In the genomic region with DNA sequence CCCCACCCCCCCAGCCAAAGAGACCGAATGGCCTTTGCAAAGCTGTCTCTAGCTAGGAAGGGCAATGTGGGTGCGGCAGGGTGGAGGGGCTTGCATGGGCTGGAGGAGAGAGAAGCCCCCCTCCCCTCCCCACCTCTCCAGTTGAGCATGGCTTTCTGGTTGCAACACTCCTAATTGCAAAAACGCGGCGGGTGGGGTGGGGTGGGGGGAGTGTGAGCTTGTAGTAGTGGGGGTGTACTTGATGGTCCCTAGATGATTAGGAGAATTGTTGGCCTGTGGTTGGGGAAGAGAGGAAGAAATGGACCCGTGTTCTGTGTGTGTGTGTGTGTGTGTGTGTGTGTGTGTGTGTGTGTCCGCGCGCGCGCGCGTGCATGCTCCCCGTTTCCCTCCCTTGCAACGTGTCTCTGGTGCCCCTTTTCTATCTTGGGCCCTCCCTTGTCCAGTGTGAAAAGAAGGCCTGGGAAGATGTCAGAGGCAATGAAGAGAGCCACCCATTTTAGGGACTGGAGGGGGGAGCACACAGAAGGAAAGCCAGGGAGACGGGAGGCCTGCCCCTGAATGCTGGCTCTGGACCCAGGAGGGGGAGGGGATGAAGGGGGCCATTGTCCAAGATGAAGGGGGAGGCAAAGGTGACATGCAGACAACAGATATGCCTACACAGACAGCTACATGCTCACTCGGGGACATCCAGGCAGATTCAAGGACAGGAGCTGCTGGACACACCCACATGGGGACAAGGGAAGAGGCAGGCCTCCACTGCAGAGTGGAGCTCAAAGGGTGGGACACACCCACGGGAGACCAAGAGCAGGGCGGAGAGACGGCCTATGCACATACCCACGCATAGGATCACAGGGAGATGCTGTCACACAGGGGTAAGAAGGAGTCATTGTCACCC, we compare ENCODE assay signal across 8 mouse cellular contexts. TPM values are rescaled to one million over a fixed set of nuclear protein-coding genes. Genes with fewer than 3 reads are reported as not detected.
A peak's percentile ranks its signal among the peaks of the same experiment; 100 is the strongest.
DNase-seq lines count a peak whose midpoint lies in the region; ATAC-seq and TF ChIP-seq lines count a peak whose summit lies in the region.

No protein-coding gene starts in this region.

- H3K9me3 ChIP-seq in hindbrain, embryonic 10.5 days, result no peaks in the 10 kb centered on the region
- no peaks in the 10 kb centered on the region for H3K9me3 ChIP-seq in limb, embryonic 14.5 days (ENCODE audit: control insufficient read depth, low read length)
- H3K9me3 ChIP-seq in neural tube, embryonic 12.5 days, result no peaks in the 10 kb centered on the region

- peaks cover 12% of the 10 kb centered on the region; the same call in 1 of the 2 replicates for H3K4me1 ChIP-seq in embryonic fibroblast, embryonic 13.5 days (ENCODE audit: control insufficient read depth, insufficient read depth, low read length)
- peaks cover 97% of the 10 kb centered on the region for H3K4me1 ChIP-seq in hindbrain, embryonic 10.5 days (replicated peaks)
- H3K4me1 ChIP-seq in limb, embryonic 14.5 days (ENCODE audit: control insufficient read depth, insufficient read depth, low read length), result peaks cover 58% of the 10 kb centered on the region
- peaks cover 82% of the 10 kb centered on the region for H3K4me1 ChIP-seq in neural tube, embryonic 12.5 days

- H3K27ac ChIP-seq in embryonic fibroblast, embryonic 13.5 days (ENCODE audit: insufficient read depth, low read length), result 0 out of 2 replicates have a peak overlapping the region, but pooled peaks have one; percentile 5
- peak overlapping the region; percentile 99 for H3K27ac ChIP-seq in hindbrain, embryonic 10.5 days
- peak overlapping the region; percentile 81 for H3K27ac ChIP-seq in limb, embryonic 14.5 days (replicated peaks; ENCODE audit: low read depth, low read length)
- H3K27ac ChIP-seq in neural tube, embryonic 12.5 days, result peak overlapping the region; percentile 92

- H3K4me2 ChIP-seq in limb, embryonic 14.5 days (replicated peaks; ENCODE audit: low read depth, low read length, severe bottlenecking), result peak overlapping the region; percentile 71
- peak overlapping the region; percentile 77 for H3K4me2 ChIP-seq in neural tube, embryonic 12.5 days (replicated peaks)

- TF ChIP-seq CTCF in embryonic fibroblast, embryonic 13.5 days (IDR thresholded peaks at IDR 0.05; ENCODE audit: borderline replicate concordance, insufficient read depth, low read length), result no peak

- no peaks in the 10 kb centered on the region for H3K36me3 ChIP-seq in hindbrain, embryonic 10.5 days
- no peaks in the 10 kb centered on the region for H3K36me3 ChIP-seq in limb, embryonic 14.5 days (ENCODE audit: control insufficient read depth, insufficient read depth, low read length)
- no peaks in the 10 kb centered on the region for H3K36me3 ChIP-seq in neural tube, embryonic 12.5 days

- DNase-seq in layer of hippocampus, adult 9-11 months, result peak; percentile 73
- DNase-seq in layer of hippocampus, adult 8-10 months (ENCODE audit: low spot score in 2 of 2), result no peak
- peak; percentile 42 for DNase-seq in R1 (ENCODE audit: low read depth, low spot score)
- DNase-seq in hindbrain, embryonic 10.5 days (ENCODE audit: low spot score), result peak; percentile 60
- no peak for DNase-seq in limb, embryonic 14.5 days (ENCODE audit: low spot score)
- DNase-seq in thymus, postnatal 14 days, result no peak

- H3K4me3 ChIP-seq in embryonic fibroblast, embryonic 13.5 days (ENCODE audit: insufficient read depth, low read length), result peak overlapping the region; percentile 90
- H3K4me3 ChIP-seq in hindbrain, embryonic 10.5 days, result peak overlapping the region; percentile 83
- peak overlapping the region; percentile 91 for H3K4me3 ChIP-seq in limb, embryonic 14.5 days (replicated peaks; ENCODE audit: low read length)
- peak overlapping the region; percentile 91 for H3K4me3 ChIP-seq in neural tube, embryonic 12.5 days

- ATAC-seq in limb, embryonic 14.5 days (ENCODE audit: low FRiP score, low read depth), result 0 out of 2 replicates have a peak, but pooled peaks have one; percentile 5
- ATAC-seq in neural tube, embryonic 12.5 days (ENCODE audit: low FRiP score, low read depth), result 0 out of 2 replicates have a peak, but pooled peaks have one; percentile 4

- WGBS in hindbrain, embryonic 10.5 days, result 3% methylated on average over 21 of the region's 21 CpGs
- 9% methylated on average over 17 of the region's 21 CpGs for WGBS in limb, embryonic 14.5 days
- 3% methylated on average over 21 of the region's 21 CpGs for WGBS in neural tube, embryonic 12.5 days

- TF ChIP-seq POLR2A in embryonic fibroblast, embryonic 13.5 days (IDR thresholded peaks at IDR 0.05; ENCODE audit: low read depth, low read length), result no peak; the same call in 1 of the 2 replicates
- no peak for TF ChIP-seq POLR2A in limb, embryonic 14.5 days (IDR thresholded peaks at IDR 0.05; ENCODE audit: borderline replicate concordance, extremely low read depth, insufficient read depth, insufficient read length)

- H3K9ac ChIP-seq in limb, embryonic 14.5 days (ENCODE audit: low read depth, low read length, severe bottlenecking), result peak overlapping the region; percentile 88
- peak overlapping the region; percentile 96 for H3K9ac ChIP-seq in neural tube, embryonic 12.5 days

- H3K27me3 ChIP-seq in hindbrain, embryonic 10.5 days (ENCODE audit: insufficient read depth, poor library complexity, severe bottlenecking), result peaks cover 8% of the 10 kb centered on the region; the same call in 1 of the 2 replicates
- no peaks in the 10 kb centered on the region for H3K27me3 ChIP-seq in limb, embryonic 14.5 days (ENCODE audit: control insufficient read depth, insufficient read depth, low read length)
- H3K27me3 ChIP-seq in neural tube, embryonic 12.5 days (replicated peaks), result no peaks in the 10 kb centered on the region

RNA-seq across cellular contexts. Expression of gene Thra, which starts 2.2 kb away (rescaled TPM):
- 100 to 1,000 TPM; 919 to 985 (median 938) TPM for total RNA-seq in layer of hippocampus, adult 8-10 months (2022)
- 66.0 and 83.9 TPM in 2 replicates for polyA plus RNA-seq in embryonic fibroblast, embryonic 13.5 days (2011; ENCODE audit: insufficient read length, low read depth, missing spikeins)
- 12.8 and 22.2 TPM in 2 replicates for polyA plus RNA-seq in hindbrain, embryonic 10.5 days (2016; fragmentation: Nextera tagmentation; extraction: Ambion mirVana)
- polyA plus RNA-seq in limb, embryonic 14.5 days (2012; rRNA removed), result 149 and 157 TPM in 2 replicates
- polyA plus RNA-seq in limb, embryonic 14.5 days (2014; fragmentation: Nextera tagmentation; extraction: Ambion mirVana), result 55.9 and 63.2 TPM in 2 replicates
- polyA plus RNA-seq in neural tube, embryonic 12.5 days (2016; fragmentation: Nextera tagmentation; extraction: Ambion mirVana), result 56.9 and 67.0 TPM in 2 replicates

RNA-seq across cellular contexts. Expression of gene Med24, which starts 13.4 kb away (rescaled TPM):
- 100 to 1,000 TPM; 118 to 162 (median 138) TPM for total RNA-seq in layer of hippocampus, adult 8-10 months (2022)
- 50.1 and 58.1 TPM in 2 replicates for polyA plus RNA-seq in embryonic fibroblast, embryonic 13.5 days (2011; ENCODE audit: insufficient read length, low read depth, missing spikeins)
- 76.9 and 83.6 TPM in 2 replicates for polyA plus RNA-seq in hindbrain, embryonic 10.5 days (2016; fragmentation: Nextera tagmentation; extraction: Ambion mirVana)
- 83.4 and 104 TPM in 2 replicates for polyA plus RNA-seq in limb, embryonic 14.5 days (2012; rRNA removed)
- 43.9 and 48.3 TPM in 2 replicates for polyA plus RNA-seq in limb, embryonic 14.5 days (2014; fragmentation: Nextera tagmentation; extraction: Ambion mirVana)
- 78.7 and 80.0 TPM in 2 replicates for polyA plus RNA-seq in neural tube, embryonic 12.5 days (2016; fragmentation: Nextera tagmentation; extraction: Ambion mirVana)

RNA-seq across cellular contexts. Expression of gene Nr1d1, which starts 32.5 kb away (rescaled TPM):
- total RNA-seq in layer of hippocampus, adult 8-10 months (2022), result 10 to 100 TPM; 86.6 to 99.6 (median 92.7) TPM
- polyA plus RNA-seq in embryonic fibroblast, embryonic 13.5 days (2011; ENCODE audit: insufficient read length, low read depth, missing spikeins), result 18.7 and 23.7 TPM in 2 replicates
- 1.2 and 1.5 TPM in 2 replicates for polyA plus RNA-seq in hindbrain, embryonic 10.5 days (2016; fragmentation: Nextera tagmentation; extraction: Ambion mirVana)
- polyA plus RNA-seq in limb, embryonic 14.5 days (2012; rRNA removed), result 1.8 and 2.5 TPM in 2 replicates
- polyA plus RNA-seq in limb, embryonic 14.5 days (2014; fragmentation: Nextera tagmentation; extraction: Ambion mirVana), result 1.2 and 1.4 TPM in 2 replicates
- 1.5 and 2.1 TPM in 2 replicates for polyA plus RNA-seq in neural tube, embryonic 12.5 days (2016; fragmentation: Nextera tagmentation; extraction: Ambion mirVana)

RNA-seq across cellular contexts. Expression of gene Csf3, which starts 41.6 kb away (rescaled TPM):
- total RNA-seq in layer of hippocampus, adult 8-10 months (2022), result not detected
- 0.35 TPM in 1 of 2 replicates, not detected in the other for polyA plus RNA-seq in embryonic fibroblast, embryonic 13.5 days (2011; ENCODE audit: insufficient read length, low read depth, missing spikeins)
- not detected in 2 replicates for polyA plus RNA-seq in hindbrain, embryonic 10.5 days (2016; fragmentation: Nextera tagmentation; extraction: Ambion mirVana)
- polyA plus RNA-seq in limb, embryonic 14.5 days (2012; rRNA removed), result 0.11 TPM in 1 of 2 replicates, not detected in the other
- not detected in 2 replicates for polyA plus RNA-seq in limb, embryonic 14.5 days (2014; fragmentation: Nextera tagmentation; extraction: Ambion mirVana)
- not detected in 2 replicates for polyA plus RNA-seq in neural tube, embryonic 12.5 days (2016; fragmentation: Nextera tagmentation; extraction: Ambion mirVana)

RNA-seq across cellular contexts. Expression of gene Msl1, which starts 52.7 kb away (rescaled TPM):
- total RNA-seq in layer of hippocampus, adult 8-10 months (2022), result 100 to 1,000 TPM; 140 to 201 (median 177) TPM
- 77.7 and 83.8 TPM in 2 replicates for polyA plus RNA-seq in embryonic fibroblast, embryonic 13.5 days (2011; ENCODE audit: insufficient read length, low read depth, missing spikeins)
- polyA plus RNA-seq in hindbrain, embryonic 10.5 days (2016; fragmentation: Nextera tagmentation; extraction: Ambion mirVana), result 24.4 and 25.2 TPM in 2 replicates
- 76.9 and 81.1 TPM in 2 replicates for polyA plus RNA-seq in limb, embryonic 14.5 days (2012; rRNA removed)
- 19.8 and 23.5 TPM in 2 replicates for polyA plus RNA-seq in limb, embryonic 14.5 days (2014; fragmentation: Nextera tagmentation; extraction: Ambion mirVana)
- polyA plus RNA-seq in neural tube, embryonic 12.5 days (2016; fragmentation: Nextera tagmentation; extraction: Ambion mirVana), result 37.0 and 40.8 TPM in 2 replicates

Comparison
In these comparisons a context has a peak if more than half of its experiments do, and no peak if none do; other contexts are left out.
1. DNase-seq: peak in layer of hippocampus, adult 9-11 months (single experiment), R1 (single experiment) and hindbrain, embryonic 10.5 days (single experiment); none in layer of hippocampus, adult 8-10 months (0 of 2), limb, embryonic 14.5 days (single experiment) and thymus, postnatal 14 days (single experiment).
2. H3K27ac ChIP-seq: peak in every context shown above with its lines; median percentile 99 in hindbrain, embryonic 10.5 days; 92 in neural tube, embryonic 12.5 days; 81 in limb, embryonic 14.5 days; 5 in embryonic fibroblast, embryonic 13.5 days.
3. Peak in every context shown above with its lines, with median percentiles within 50 percentile points of each other: H3K4me3 ChIP-seq.